Mouse (Mus musculus) liver, postnatal 0 days (tissue): Measurements from ENCODE around the gene Smo.

Source experiments
- CTCF ChIP-seq: sonication (generic); IDR thresholded peaks from 2 replicates; pipeline ENCODE4 v1.5.1; 2016; ENCODE audit warnings: antibody characterized with exemption, low read depth
- EP300 ChIP-seq: IDR thresholded peaks from 2 replicates; pipeline ENCODE4 v1.6.1; 2016; ENCODE audit warnings: antibody characterized with exemption, low read depth, mild to moderate bottlenecking

GRCm38 (mm10) chr6:29689458-29689857 is 45.8 kb upstream of the Smo start:
- no peak for TF ChIP-seq CTCF
- TF ChIP-seq EP300, result no peak
